Mouse (Mus musculus): Measurements from ENCODE around the gene Gm10197.

Gm10197 gene

GRCm38 (mm10) chr19:53393646-53394045 is 22.1 kb upstream of the Gm10197 start:
- no peak for DNase-seq (ENCODE audit: low spot score)

GRCm38 (mm10) chr19:53392781-53393343 is 21.3 kb upstream of the Gm10197 start:
- DNase-seq (ENCODE audit: low spot score), result no peak

- DNase-seq (ENCODE audit: low spot score), result no peak
These were observed 20.2 kb upstream of the Gm10197 start for GRCm38 (mm10) chr19:53391787-53392186.

- no peak for DNase-seq (ENCODE audit: low spot score)
These were observed 19.8 kb upstream of the Gm10197 start for GRCm38 (mm10) chr19:53391386-53391785.

GRCm38 (mm10) chr19:53390495-53391007 is 19.0 kb upstream of the Gm10197 start, which contains the start of gene Smndc1:
Gene Smndc1, minus strand, starts transcription at chr19:53390578.
- peak; percentile 100 for DNase-seq (ENCODE audit: low spot score)

GRCm38 (mm10) chr19:53389851-53390431 is 18.4 kb upstream of the Gm10197 start:
- DNase-seq (ENCODE audit: low spot score), result no peak

- no peak for DNase-seq (ENCODE audit: low spot score)
These were observed 17.9 kb upstream of the Gm10197 start for GRCm38 (mm10) chr19:53389417-53389816.

- DNase-seq (ENCODE audit: low spot score), result no peak
These were observed 11.8 kb upstream of the Gm10197 start for GRCm38 (mm10) chr19:53383336-53383735.

- DNase-seq (ENCODE audit: low spot score), result no peak
These were observed 6.9 kb upstream of the Gm10197 start for GRCm38 (mm10) chr19:53378421-53378820.

- no peak for DNase-seq (ENCODE audit: low spot score)
These were observed 6.1 kb upstream of the Gm10197 start for GRCm38 (mm10) chr19:53377652-53378051.

- DNase-seq (ENCODE audit: low spot score), result no peak
These were observed 4.2 kb upstream of the Gm10197 start for GRCm38 (mm10) chr19:53375816-53376215.

GRCm38 (mm10) chr19:53375299-53375698 is 3.7 kb upstream of the Gm10197 start:
- DNase-seq (ENCODE audit: low spot score), result no peak

GRCm38 (mm10) chr19:53373570-53373969 is 2.0 kb upstream of the Gm10197 start:
- no peak for DNase-seq (ENCODE audit: low spot score)

- DNase-seq (ENCODE audit: low spot score), result no peak
These were observed 1.3 kb downstream of the Gm10197 start for GRCm38 (mm10) chr19:53370233-53370632.

- DNase-seq (ENCODE audit: low spot score), result peak; percentile 83
These were observed 2.0 kb downstream of the Gm10197 start for GRCm38 (mm10) chr19:53369469-53370043.

- no peak for DNase-seq (ENCODE audit: low spot score)
These were observed 4.7 kb downstream of the Gm10197 start for GRCm38 (mm10) chr19:53366881-53367280.

- DNase-seq (ENCODE audit: low spot score), result no peak
These were observed 5.3 kb downstream of the Gm10197 start for GRCm38 (mm10) chr19:53366057-53366775.

- DNase-seq (ENCODE audit: low spot score), result peak; percentile 78
These were observed 6.6 kb downstream of the Gm10197 start for GRCm38 (mm10) chr19:53364963-53365362.

- no peak for DNase-seq (ENCODE audit: low spot score)
These were observed 7.0 kb downstream of the Gm10197 start for GRCm38 (mm10) chr19:53364551-53364950.

GRCm38 (mm10) chr19:53362967-53363366 is 8.6 kb downstream of the Gm10197 start:
- DNase-seq (ENCODE audit: low spot score), result no peak

GRCm38 (mm10) chr19:53360265-53360958 is 11.2 kb downstream of the Gm10197 start:
- no peak for DNase-seq (ENCODE audit: low spot score)

Measured in urinary bladder, postnatal 14 days (tissue).